Mouse (Mus musculus) liver, postnatal 0 days (tissue): ENCODE results near the gene Ms4a15.

ENCODE experiments used
- CTCF ChIP-seq: sonication (generic); IDR thresholded peaks from 2 replicates; pipeline ENCODE4 v1.5.1; 2016; ENCODE audit warnings: antibody characterized with exemption, low read depth
- EP300 ChIP-seq: IDR thresholded peaks from 2 replicates; pipeline ENCODE4 v1.6.1; 2016; ENCODE audit warnings: antibody characterized with exemption, low read depth, mild to moderate bottlenecking

- no peak for TF ChIP-seq CTCF
- TF ChIP-seq EP300 = no peak
Measured at GRCm38 (mm10) chr19:10968578-10968977, 24.5 kb downstream of the Ms4a15 start.
